Mouse (Mus musculus): ENCODE data around the gene Amh.

Amh gene

DNA sequence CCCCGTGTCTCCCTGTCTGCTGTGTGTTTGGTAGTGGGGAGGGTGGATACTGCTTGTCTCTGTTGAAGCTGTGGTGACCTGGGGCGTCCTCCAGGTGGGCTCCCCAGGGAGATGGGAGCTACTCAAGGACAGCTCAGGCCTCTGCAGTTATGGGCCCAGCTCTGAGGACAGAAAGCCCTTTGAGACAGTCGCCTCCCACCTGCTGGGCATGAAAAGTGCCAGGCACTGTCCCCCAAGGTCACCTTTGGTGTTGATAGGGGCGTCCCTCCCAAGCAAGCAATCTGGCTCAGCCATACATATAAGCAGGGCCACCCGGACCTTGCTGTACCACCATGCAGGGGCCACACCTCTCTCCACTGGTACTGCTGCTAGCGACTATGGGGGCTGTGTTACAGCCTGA lies at the start of gene Amh:
Gene Amh, plus strand, starts transcription at position 328 of the 400 bp plus-strand sequence.
- no peak for DNase-seq

DNA sequence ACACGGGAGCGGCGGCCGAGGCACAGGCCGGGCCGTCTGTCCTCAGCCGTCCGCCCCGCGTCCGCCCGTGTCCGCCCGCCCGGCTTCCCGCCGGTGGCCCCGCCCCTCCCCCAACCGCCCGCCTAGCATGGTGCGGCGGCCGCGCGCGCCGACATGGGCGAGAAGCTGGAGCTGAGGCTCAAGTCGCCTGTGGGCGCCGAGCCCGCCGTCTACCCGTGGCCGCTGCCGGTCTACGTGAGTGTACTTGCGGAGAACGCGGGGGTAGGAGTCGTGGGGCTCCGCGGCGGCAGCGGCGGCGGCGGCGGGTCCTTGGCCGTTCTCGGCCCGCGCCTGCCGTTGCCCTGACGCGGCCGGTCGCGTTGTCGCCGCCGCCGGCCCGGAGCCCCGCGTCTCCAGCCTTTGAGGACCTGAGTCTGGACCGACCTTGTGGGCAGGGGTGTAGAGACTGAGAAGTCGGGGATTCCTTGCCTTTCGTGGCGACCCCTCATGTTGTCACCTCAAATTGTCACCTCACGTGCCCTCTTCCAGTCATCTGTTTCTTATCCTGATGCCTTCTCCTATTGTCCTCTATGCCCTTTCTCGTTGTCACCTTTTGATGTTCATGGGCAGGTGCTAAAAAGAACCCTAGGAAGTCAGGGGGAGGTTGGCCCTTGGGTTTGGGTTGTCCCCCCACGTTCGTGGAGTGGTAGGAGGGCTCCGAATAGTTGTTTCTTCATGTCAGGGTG lies 49.6 kb upstream of the Amh start:
- DNase-seq = no peak

DNA sequence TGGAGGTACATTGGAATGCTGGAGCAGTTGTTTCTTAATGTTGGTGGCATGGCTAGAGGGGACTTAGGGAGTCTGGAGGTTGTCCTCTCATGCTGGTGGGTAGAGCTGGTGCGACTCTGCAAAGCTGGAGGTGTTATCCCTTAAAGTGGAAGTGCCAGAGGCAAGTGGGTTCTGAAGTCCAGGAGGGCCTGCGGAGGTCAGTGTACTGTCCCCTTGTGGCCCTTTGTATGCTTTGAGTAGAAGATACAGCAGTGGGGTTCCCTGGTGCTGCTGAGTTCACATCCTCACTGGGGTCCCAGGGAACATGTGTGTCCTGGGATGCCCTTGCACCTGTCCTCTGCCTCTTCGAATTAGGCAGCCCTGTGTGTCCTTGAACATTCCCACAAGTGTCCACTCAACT lies 48.9 kb upstream of the Amh start:
- no peak for DNase-seq

DNA sequence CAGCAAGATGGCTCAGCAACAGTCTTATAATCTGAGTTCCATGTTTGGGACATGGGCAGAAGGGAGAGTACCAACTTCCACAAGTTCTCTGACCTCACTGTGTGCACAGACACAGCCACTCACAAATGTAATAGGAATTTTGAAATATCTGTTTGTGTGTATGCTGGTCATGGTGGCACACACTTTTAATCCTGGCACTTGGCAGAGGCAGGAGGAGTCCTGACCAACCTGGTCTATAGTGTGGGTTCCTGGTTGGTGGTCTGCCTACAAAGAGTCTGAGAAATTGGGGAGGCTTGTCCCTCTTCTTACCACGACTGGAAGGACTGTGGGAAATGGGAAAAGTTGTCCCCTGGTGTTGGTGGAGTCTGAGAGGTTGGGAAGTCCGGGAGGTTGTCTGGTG lies 48.5 kb upstream of the Amh start:
- DNase-seq = no peak

- no peak for DNase-seq
Observed at GRCm38 (mm10) chr10:80756967-80757366, 48.1 kb upstream of the Amh start.

DNA sequence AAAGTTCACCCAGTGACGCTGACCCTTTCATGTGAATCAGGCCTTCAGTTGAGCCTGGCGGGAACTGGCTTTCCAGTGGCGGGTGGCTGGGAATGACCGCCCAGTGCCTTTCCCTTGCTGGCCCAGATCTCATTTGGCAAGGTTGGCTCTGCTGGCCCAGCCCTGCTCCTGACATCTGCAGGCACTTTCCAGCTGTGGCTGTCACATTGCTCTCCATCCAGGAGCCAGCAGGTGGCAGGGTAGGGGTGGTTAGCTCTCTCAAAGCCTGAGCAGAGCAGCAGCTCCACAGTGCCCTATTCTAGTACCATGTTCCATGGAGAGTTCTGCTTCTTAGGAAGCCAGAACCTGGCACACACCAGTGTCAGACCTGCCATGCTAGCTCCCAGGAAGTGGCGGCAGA lies 47.3 kb upstream of the Amh start:
- peak; percentile 46 for DNase-seq

DNA sequence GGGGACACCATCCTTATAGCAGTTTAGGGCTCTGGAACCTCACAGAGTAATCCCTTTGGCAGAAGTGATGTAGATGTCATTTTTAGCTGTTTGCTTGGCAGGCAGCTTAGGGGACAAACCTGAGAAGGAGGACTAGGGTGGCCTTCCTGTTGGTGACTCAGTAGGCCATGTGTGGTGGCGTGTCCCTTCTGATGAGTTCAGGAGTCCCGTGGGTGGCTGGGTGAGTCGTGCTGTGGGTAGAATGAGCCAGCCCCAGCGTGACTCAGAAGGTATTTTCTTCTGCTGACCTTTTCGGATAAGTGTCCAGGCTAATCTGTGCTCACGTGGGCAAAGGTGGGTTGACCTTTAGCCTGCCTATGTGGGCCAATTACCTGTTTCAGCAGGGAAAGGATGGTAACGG lies 46.4 kb upstream of the Amh start:
- DNase-seq = no peak

DNA sequence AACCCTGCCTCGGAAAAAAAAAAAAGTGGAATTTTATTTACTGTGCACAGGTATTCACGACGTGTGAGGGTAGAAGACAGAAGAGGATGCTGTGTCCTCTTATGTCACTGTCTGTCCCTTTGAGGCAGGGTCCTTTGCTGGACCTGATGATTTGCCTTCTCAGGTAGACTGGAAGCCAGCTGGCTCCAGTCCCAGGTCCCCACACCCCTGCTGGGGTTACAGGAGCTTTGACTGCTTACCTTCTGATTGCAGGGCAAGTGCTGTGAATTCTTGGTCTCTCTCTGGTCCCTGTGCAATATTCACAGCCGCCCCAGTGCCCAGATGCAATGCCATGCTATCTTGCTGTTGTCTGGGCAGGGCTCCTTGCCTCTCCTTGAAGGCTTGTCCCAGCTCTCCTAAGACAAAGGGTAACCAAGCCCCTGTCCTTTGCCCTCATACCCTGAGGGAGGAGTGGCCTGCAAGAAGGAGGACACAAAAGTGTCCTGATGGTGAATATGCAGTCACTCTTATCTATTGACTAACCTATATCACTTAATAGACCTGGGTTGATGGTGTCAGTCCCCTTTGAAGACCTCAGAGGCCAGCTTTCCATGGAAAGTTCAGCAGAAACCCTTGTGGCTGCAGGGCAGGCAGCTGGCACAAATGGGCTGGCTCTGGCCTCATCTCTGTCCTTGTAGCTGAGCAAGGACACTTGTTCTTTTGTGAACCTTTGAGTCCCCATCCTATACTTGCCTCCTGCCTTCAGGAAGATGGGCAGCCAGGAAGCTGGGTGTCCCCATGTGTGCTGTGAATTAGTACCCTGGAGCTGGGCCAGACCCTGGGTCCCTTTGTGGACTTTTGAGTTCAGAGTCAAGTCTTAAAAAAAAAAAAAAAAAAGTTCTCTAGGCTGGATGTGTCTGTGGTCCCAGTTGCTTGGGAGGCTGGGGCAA lies 44.2 kb upstream of the Amh start:
- no peak for DNase-seq

- DNase-seq = no peak
Observed at GRCm38 (mm10) chr10:80761821-80762220, 43.2 kb upstream of the Amh start.

DNA sequence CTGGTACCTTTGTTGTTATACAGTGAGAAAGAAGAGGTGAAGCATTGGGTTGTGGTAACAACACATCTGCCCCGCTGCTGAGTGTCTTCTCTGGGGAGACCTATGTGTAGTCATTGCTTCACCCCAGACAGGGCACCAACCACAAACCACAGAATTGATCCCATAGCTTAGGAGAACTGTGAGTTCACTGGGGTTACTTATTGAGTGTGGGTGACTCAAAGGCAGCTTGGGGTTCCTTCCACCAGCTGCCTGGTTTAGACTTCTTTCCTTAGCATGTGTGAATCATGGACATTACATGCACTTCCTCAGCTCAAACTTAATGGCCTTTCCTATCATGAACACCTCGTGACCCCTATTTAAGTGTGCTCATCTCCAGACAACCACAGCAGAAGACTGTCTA lies 41.5 kb upstream of the Amh start:
- no peak for DNase-seq

GRCm38 (mm10) chr10:80765746-80766145 lies 39.3 kb upstream of the Amh start:
- DNase-seq = no peak

DNA sequence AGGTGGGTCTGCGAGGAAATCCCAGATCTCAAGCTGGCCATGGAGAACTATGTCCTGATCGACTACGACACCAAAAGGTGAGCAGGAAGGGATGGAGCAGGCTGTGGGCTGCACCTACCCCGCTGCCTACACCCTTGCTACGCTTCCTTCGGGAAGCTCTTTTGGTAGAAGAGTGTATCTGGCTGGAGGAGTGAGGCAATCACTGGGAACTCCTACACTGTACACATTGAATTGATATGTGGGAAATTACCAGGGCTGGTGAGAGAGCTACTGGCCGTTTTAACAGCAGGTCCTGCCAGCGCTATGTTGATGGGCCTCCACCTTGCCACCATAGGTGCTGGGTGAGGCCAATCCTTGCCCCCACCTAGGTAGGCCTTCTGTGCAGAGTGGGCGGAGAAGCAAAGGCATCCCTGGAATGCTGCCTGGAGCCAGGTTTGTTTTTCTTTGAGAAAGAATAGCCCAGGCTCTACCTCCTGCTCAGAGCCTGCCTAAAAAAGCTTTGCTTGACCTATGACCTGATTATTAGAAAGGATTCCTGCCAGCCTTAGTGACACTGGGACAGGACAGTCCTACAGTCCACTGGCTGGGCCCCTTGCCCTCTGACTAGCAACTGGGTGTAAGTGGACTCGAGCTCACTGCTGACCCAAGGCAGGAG lies 38.8 kb upstream of the Amh start:
- DNase-seq = no peak

DNA sequence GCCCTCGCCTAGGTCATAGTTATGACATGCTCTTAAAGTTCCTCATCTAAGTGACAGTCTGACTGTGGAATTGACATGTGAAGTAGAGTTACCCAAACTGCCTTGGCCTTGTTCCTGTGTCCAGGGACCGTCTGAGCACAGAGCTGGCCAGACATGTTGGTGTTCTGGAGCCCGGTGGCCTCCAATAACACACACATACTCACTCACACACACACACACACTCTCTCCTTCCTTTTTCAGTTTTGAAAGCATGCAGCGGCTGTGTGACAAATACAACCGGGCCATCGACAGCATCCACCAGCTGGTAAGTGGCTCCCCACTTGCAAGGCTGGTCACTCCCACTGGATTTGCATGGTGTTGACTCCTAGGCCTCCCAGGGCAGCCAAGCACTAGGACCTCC lies 36.7 kb upstream of the Amh start:
- no peak for DNase-seq

- DNase-seq = no peak
Observed at GRCm38 (mm10) chr10:80773816-80774215, 31.2 kb upstream of the Amh start.

DNA sequence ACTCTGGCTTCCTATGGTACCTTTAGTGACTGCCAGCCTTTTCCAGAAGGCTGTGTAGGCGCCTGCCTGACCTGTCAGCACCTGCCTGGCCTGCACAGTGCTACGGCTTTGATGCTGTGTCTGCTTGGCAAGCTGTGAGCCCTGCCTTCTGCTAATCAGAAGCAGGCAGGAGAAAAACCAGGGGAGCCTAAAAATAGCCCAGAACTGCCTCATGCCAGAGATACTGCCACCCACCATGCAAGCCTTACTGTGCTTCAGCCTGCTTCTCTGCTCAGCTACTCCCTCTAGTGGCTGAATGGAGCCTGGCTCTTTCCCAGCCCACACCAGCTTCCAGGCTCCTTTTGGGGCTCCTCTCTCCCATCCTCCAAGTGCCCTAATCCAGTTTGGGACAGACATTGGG lies 30.5 kb upstream of the Amh start:
- DNase-seq = peak; percentile 82

GRCm38 (mm10) chr10:80774981-80775380 lies 30.1 kb upstream of the Amh start:
- DNase-seq = no peak

GRCm38 (mm10) chr10:80775731-80776130 lies 29.3 kb upstream of the Amh start:
- no peak for DNase-seq

- DNase-seq = no peak
Observed at GRCm38 (mm10) chr10:80776358-80776869, 28.6 kb upstream of the Amh start.

DNA sequence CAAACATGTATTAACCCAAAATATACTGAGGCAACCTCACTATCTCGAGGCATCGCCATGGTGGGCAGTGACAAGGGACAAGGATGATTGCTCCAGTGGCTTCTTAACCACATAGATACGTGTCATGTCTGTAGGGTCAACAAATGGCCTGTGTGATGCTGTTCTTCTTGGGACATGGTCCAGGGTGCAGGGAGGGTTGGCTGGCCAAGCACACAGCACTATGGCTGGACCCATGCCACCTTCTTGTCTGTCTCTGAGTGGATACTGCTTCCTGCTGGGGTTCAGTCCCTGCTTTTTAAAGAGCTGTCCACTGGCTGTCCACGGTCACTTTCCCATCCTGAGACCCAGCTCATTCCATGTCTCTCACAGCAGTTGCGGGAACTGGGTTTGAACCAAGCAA lies 27.9 kb upstream of the Amh start:
- DNase-seq = no peak

DNA sequence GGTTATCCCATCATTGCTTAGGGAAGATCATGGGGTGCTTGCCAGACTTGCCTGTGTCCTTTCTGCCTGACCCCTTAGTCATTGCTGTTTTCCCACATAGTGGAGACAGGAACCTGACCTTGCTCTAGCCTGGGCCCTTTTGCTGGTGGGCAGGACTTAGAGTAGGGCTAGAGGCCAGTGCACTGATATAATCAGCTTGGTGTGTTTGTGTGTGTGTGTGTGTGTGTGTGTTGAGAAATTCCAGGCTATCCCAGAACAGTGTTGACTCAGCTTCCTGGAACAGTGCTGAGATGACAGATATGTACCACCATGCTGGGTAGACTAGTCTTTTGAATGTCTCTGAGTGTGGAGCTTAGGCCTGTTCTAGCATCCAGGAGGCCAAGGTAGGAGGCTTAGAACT lies 25.5 kb upstream of the Amh start:
- DNase-seq = no peak

GRCm38 (mm10) chr10:80784302-80784701 lies 20.7 kb upstream of the Amh start:
- no peak for DNase-seq

DNA sequence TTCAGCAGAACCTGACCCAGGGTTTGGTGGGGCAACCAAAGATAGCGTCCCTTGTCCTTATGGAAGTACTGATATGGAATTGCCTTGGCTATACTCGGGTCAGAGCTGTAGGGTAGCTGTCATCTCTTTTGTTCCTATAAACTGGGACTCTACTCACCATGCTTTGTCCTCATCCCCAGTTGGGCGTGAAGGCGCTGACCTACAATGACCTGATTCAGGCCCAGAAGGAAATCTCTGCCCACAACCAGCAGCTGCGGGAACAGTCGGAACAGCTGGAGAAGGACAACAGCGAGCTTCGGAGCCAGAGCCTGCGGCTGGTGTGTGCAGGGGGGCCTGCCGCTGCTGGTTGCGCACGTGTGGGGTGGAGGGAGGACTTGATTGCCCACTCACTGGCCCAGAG lies 20.2 kb upstream of the Amh start:
- no peak for DNase-seq

- DNase-seq = no peak
Observed at GRCm38 (mm10) chr10:80785963-80786362, 19.1 kb upstream of the Amh start.

DNA sequence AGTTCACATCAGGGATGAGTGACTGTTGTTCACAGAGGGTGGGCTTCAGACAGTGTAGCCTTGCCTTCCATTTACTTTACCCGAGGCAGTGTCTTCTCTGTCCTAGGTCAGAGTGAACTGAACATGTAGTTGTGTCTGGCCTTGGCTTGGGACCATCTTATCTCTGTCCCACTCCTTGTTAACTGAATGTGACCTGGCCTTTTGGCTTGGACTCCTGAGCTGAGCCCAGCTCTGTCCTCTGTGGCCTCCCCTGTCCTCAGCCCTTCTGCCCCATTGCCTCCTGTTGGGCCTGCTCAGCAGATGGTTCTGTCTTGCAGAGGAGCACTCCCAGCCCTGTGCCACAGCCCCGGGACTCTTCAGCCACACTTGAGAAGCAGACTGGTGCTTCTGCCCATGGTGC lies 17.5 kb upstream of the Amh start:
- DNase-seq = no peak
